Mouse (Mus musculus) liver, embryonic 12.5 days (tissue): Measurements from ENCODE around the gene Gpr26. TPM values are rescaled to one million over a fixed set of nuclear protein-coding genes. Genes with fewer than 3 reads are reported as not detected.

Experiments used
- ATAC-seq: fragments of 200-750 bp; cut with Nextera tagmentation; 2 replicates; pipeline ENCODE4 v1.8.0; 2017; ENCODE audit warnings: moderate number of reproducible peaks, mild to moderate bottlenecking, moderate library complexity
- H3K27ac ChIP-seq: fragments of 300-500 bp; sonication (generic); 2 replicates; pipeline ENCODE4 v1.5.1; 2016; ENCODE audit warnings: mild to moderate bottlenecking
- H3K27me3 ChIP-seq: fragments of 300-500 bp; sonication (generic); replicated peaks from 2 replicates; pipeline ENCODE4 v1.6.1; 2016; ENCODE audit warnings: mild to moderate bottlenecking, moderate library complexity
- H3K36me3 ChIP-seq: fragments of 300-500 bp; sonication (generic); 2 replicates; pipeline ENCODE4 v1.6.1; 2016; ENCODE audit warnings: mild to moderate bottlenecking, moderate library complexity
- H3K4me1 ChIP-seq: fragments of 300-500 bp; sonication (generic); 2 replicates; pipeline ENCODE4 v1.6.1; 2016
- H3K4me2 ChIP-seq: fragments of 300-500 bp; sonication (generic); 2 replicates; pipeline ENCODE4 v1.6.1; 2016; ENCODE audit warnings: mild to moderate bottlenecking, moderate library complexity
- H3K4me3 ChIP-seq: fragments of 300-500 bp; sonication (generic); 2 replicates; pipeline ENCODE4 v1.5.1; 2016; ENCODE audit warnings: mild to moderate bottlenecking, moderate library complexity
- H3K9ac ChIP-seq: fragments of 300-500 bp; sonication (generic); 2 replicates; pipeline ENCODE4 v1.6.1; 2016; ENCODE audit warnings: mild to moderate bottlenecking, moderate library complexity
- H3K9me3 ChIP-seq: fragments of 300-500 bp; sonication (generic); replicated peaks from 2 replicates; pipeline ENCODE4 v1.6.1; 2016; ENCODE audit warnings: mild to moderate bottlenecking, moderate library complexity
- WGBS: fragments of 180-500 bp; shearing (Covaris S2); methylation state at CpG from one replicate; pipeline ENCODE4 v1.1.7; 2016; ENCODE audit not compliant: insufficient replicate concordance; 5-methylcytosine and 5-hydroxymethylcytosine counted together
- polyA plus RNA-seq: library from polyadenylated mRNA; unstranded; fragments of >200 nt; fragmentation: Nextera tagmentation; extraction: Ambion mirVana; gene quantifications from 2 replicates; pipeline ENCODE4 v1.2.1, GENCODE M21; 2016

The Gpr26 gene
- polyA plus RNA-seq, 1 experiment from 2014 or later = not detected

- 10% methylated on average over 6 of the region's 6 CpGs for WGBS
Measured at GRCm38 (mm10) chr7:131989056-131989455, 22.8 kb downstream of the Gpr26 start.

GRCm38 (mm10) chr7:131992226-131992625 lies 26.0 kb downstream of the Gpr26 start:
- H3K27me3 ChIP-seq = no peaks in the 10 kb centered on the region
- no peaks in the 10 kb centered on the region for H3K36me3 ChIP-seq
- no peak overlapping the region for H3K4me3 ChIP-seq
- no peak for ATAC-seq
- H3K9ac ChIP-seq = no peak overlapping the region
- 35% methylated on average over 1 of the region's 1 CpGs for WGBS
- H3K4me2 ChIP-seq = no peak overlapping the region
- no peak overlapping the region for H3K27ac ChIP-seq
- no peaks in the 10 kb centered on the region for H3K4me1 ChIP-seq
- no peaks in the 10 kb centered on the region for H3K9me3 ChIP-seq

More at GRCm38 (mm10) chr7:131989056-131989455, 22.8 kb downstream of the Gpr26 start:
- Histone ChIP-seq H3K4me1 (no peaks in the 10 kb centered on the region), H3K4me3 (no peak overlapping the region), H3K9me3 (no peaks in the 10 kb centered on the region), H3K27ac (no peak overlapping the region), H3K4me2 (no peak overlapping the region), H3K9ac (no peak overlapping the region), H3K27me3 (no peaks in the 10 kb centered on the region), H3K36me3 (no peaks in the 10 kb centered on the region)
- ATAC-seq = no peak

- H3K4me1 ChIP-seq = no peaks in the 10 kb centered on the region
- no peak overlapping the region for H3K4me2 ChIP-seq
- no peak overlapping the region for H3K27ac ChIP-seq
- H3K36me3 ChIP-seq = no peaks in the 10 kb centered on the region
- no peaks in the 10 kb centered on the region for H3K9me3 ChIP-seq
- no peak overlapping the region for H3K9ac ChIP-seq
- ATAC-seq = no peak
- H3K27me3 ChIP-seq = no peaks in the 10 kb centered on the region
- no peak overlapping the region for H3K4me3 ChIP-seq
- WGBS = 54% methylated on average over 3 of the region's 3 CpGs
Measured at GRCm38 (mm10) chr7:131992873-131993272, 26.6 kb downstream of the Gpr26 start.

GRCm38 (mm10) chr7:132005996-132006696 lies 39.9 kb downstream of the Gpr26 start:
- Histone ChIP-seq H3K9ac (no peak overlapping the region), H3K27me3 (no peaks in the 10 kb centered on the region), H3K27ac (no peak overlapping the region), H3K4me3 (no peak overlapping the region), H3K9me3 (no peaks in the 10 kb centered on the region), H3K36me3 (no peaks in the 10 kb centered on the region), H3K4me1 (no peaks in the 10 kb centered on the region), H3K4me2 (no peak overlapping the region)
- WGBS = 65% methylated on average over 14 of the region's 14 CpGs
- ATAC-seq = no peak

- Histone ChIP-seq H3K4me2 (no peak overlapping the region), H3K4me3 (no peak overlapping the region), H3K36me3 (no peaks in the 10 kb centered on the region), H3K27ac (no peak overlapping the region), H3K27me3 (no peaks in the 10 kb centered on the region), H3K9me3 (no peaks in the 10 kb centered on the region), H3K9ac (no peak overlapping the region), H3K4me1 (no peaks in the 10 kb centered on the region)
- WGBS = 66% methylated on average over 7 of the region's 7 CpGs
- ATAC-seq = no peak
Measured at GRCm38 (mm10) chr7:132009002-132009401, 42.7 kb downstream of the Gpr26 start.

GRCm38 (mm10) chr7:132012969-132013679 lies 46.9 kb downstream of the Gpr26 start:
- H3K27me3 ChIP-seq = no peaks in the 10 kb centered on the region
- H3K9me3 ChIP-seq = no peaks in the 10 kb centered on the region
- H3K9ac ChIP-seq = no peak overlapping the region
- H3K27ac ChIP-seq = no peak overlapping the region
- H3K4me3 ChIP-seq = no peak overlapping the region
- H3K36me3 ChIP-seq = no peaks in the 10 kb centered on the region
- no peak overlapping the region for H3K4me2 ChIP-seq
- ATAC-seq = no peak
- no peaks in the 10 kb centered on the region for H3K4me1 ChIP-seq
- 19% methylated on average over 1 of the region's 1 CpGs for WGBS

- Histone ChIP-seq H3K9ac (no peak overlapping the region), H3K27ac (no peak overlapping the region), H3K36me3 (no peaks in the 10 kb centered on the region), H3K4me1 (no peaks in the 10 kb centered on the region), H3K4me2 (no peak overlapping the region), H3K4me3 (no peak overlapping the region), H3K27me3 (no peaks in the 10 kb centered on the region), H3K9me3 (no peaks in the 10 kb centered on the region)
- 62% methylated on average over 5 of the region's 5 CpGs for WGBS
- no peak for ATAC-seq
Measured at GRCm38 (mm10) chr7:132013970-132014369, 47.7 kb downstream of the Gpr26 start.

GRCm38 (mm10) chr7:132015193-132015592 lies 48.9 kb downstream of the Gpr26 start:
- 7% methylated on average over 3 of the region's 3 CpGs for WGBS
- H3K4me2 ChIP-seq = no peak overlapping the region
- ATAC-seq = no peak
- H3K27ac ChIP-seq = no peak overlapping the region
- H3K4me1 ChIP-seq = no peaks in the 10 kb centered on the region
- no peak overlapping the region for H3K9ac ChIP-seq
- H3K4me3 ChIP-seq = no peak overlapping the region
- H3K27me3 ChIP-seq = no peaks in the 10 kb centered on the region
- H3K9me3 ChIP-seq = no peaks in the 10 kb centered on the region
- H3K36me3 ChIP-seq = no peaks in the 10 kb centered on the region

GRCm38 (mm10) chr7:132015933-132016332 lies 49.7 kb downstream of the Gpr26 start:
- Histone ChIP-seq H3K4me3 (no peak overlapping the region), H3K27ac (no peak overlapping the region), H3K27me3 (no peaks in the 10 kb centered on the region), H3K4me1 (no peaks in the 10 kb centered on the region), H3K9me3 (no peaks in the 10 kb centered on the region), H3K4me2 (no peak overlapping the region), H3K36me3 (no peaks in the 10 kb centered on the region), H3K9ac (no peak overlapping the region)
- WGBS = 60% methylated on average over 3 of the region's 3 CpGs
- ATAC-seq = no peak

GRCm38 (mm10) chr7:132025591-132025990 lies 59.3 kb downstream of the Gpr26 start:
- Histone ChIP-seq H3K27ac (no peak overlapping the region), H3K9ac (no peak overlapping the region), H3K27me3 (no peaks in the 10 kb centered on the region), H3K9me3 (no peaks in the 10 kb centered on the region), H3K36me3 (no peaks in the 10 kb centered on the region), H3K4me2 (no peak overlapping the region), H3K4me3 (no peak overlapping the region), H3K4me1 (no peaks in the 10 kb centered on the region)
- 48% methylated on average over 6 of the region's 6 CpGs for WGBS
- ATAC-seq = no peak

GRCm38 (mm10) chr7:132026671-132027070 lies 60.4 kb downstream of the Gpr26 start:
- Histone ChIP-seq H3K36me3 (no peaks in the 10 kb centered on the region), H3K4me1 (no peaks in the 10 kb centered on the region), H3K4me2 (no peak overlapping the region), H3K27me3 (no peaks in the 10 kb centered on the region), H3K4me3 (no peak overlapping the region), H3K9me3 (no peaks in the 10 kb centered on the region), H3K9ac (no peak overlapping the region), H3K27ac (no peak overlapping the region)
- WGBS = 51% methylated on average over 6 of the region's 6 CpGs
- ATAC-seq = no peak

- H3K4me2 ChIP-seq = no peak overlapping the region
- 48% methylated on average over 6 of the region's 6 CpGs for WGBS
- no peak for ATAC-seq
- H3K36me3 ChIP-seq = no peaks in the 10 kb centered on the region
- H3K27me3 ChIP-seq = no peaks in the 10 kb centered on the region
- no peaks in the 10 kb centered on the region for H3K4me1 ChIP-seq
- no peaks in the 10 kb centered on the region for H3K9me3 ChIP-seq
- no peak overlapping the region for H3K27ac ChIP-seq
- no peak overlapping the region for H3K9ac ChIP-seq
- no peak overlapping the region for H3K4me3 ChIP-seq
Measured at GRCm38 (mm10) chr7:132031940-132032531, 65.8 kb downstream of the Gpr26 start.
